Mouse (Mus musculus) liver, embryonic 14.5 days (tissue): ENCODE measurements at regions not wholly inside any gene's neighbourhood (a gene's known extent, or its start where the extent isn't known, plus 50 kb on each side); places are given as distances from the start of the nearest gene placed in this dataset.

Experiments
- CTCF ChIP-seq: IDR thresholded peaks from 2 replicates; pipeline ENCODE4 v1.5.1; 2016; ENCODE audit warnings: antibody characterized with exemption, low read depth, control low read depth
- EP300 ChIP-seq: IDR thresholded peaks from 2 replicates; pipeline ENCODE4 v1.6.1; 2016; ENCODE audit warnings: antibody characterized with exemption, low read depth

- TF ChIP-seq CTCF (no peak), EP300 (no peak)
Observed at GRCm38 (mm10) chr11:113190006-113190405, 408.0 kb downstream of the Sox9 start.
